Mouse (Mus musculus): ENCODE data around the gene Lrrc27. TPM values are rescaled to one million over a fixed set of nuclear protein-coding genes. Genes with fewer than 3 reads are reported as not detected.

The Lrrc27 gene
- polyA plus RNA-seq, 1 experiment = 863 TPM

DNA sequence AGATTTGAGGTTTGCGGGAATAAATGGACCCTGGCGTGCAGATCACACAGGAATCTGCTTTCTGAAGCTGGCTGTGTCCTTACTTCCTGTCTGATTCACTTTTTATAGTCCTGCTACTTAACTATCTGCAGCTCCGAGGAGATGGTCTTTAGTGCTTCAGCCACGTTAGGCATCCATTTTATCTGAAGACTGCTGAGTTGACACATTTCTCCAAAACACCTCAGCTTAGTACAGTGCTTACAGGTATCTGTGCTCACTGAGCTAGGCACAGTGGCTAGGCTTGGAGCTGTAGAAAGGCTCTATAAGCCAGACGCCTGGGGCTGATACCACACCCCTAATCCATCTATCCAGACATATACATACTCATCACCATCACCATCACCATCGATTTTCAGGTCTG is 52.8 kb downstream of the Lrrc27 start:
- H3K27ac ChIP-seq (ENCODE audit: control insufficient read depth, insufficient read depth, low read depth, low read length) = no peak overlapping the region
- H3K4me1 ChIP-seq (ENCODE audit: control insufficient read depth, insufficient read depth, low read length) = no peaks in the 10 kb centered on the region
- TF ChIP-seq POLR2A (IDR thresholded peaks at IDR 0.05; ENCODE audit: control insufficient read depth, low read depth, low read length) = no peak
- TF ChIP-seq CTCF (IDR thresholded peaks at IDR 0.05; ENCODE audit: control insufficient read depth, insufficient read depth, insufficient replicate concordance, low read depth, low read length) = no peak
- no peaks in the 10 kb centered on the region for H3K36me3 ChIP-seq (ENCODE audit: control insufficient read depth, insufficient read depth, low read length)
- no peaks in the 10 kb centered on the region for H3K27me3 ChIP-seq (ENCODE audit: control insufficient read depth, insufficient read depth, low read length)
- no peak overlapping the region for H3K4me3 ChIP-seq (ENCODE audit: control insufficient read depth, low read depth, low read length)

DNA sequence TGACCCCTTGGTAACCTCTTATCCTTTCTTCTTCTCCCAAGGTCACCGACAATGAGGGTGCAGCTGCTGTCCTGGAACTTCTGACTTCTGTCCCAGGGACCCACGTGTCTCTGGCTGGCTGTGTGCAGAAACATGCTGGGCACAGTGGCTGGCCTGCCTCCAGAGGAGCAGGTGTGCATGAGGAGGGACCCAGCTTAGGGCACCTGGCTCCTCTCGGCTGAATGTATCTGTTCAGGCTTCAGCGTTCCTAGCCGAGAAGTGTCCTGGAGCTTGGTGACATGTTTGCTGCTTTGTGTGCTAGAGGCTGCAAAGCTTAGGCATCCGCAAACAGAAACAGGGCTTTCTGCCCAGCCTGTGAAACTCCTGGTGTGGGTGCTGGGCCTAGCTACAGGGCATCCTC is 53.6 kb downstream of the Lrrc27 start:
- H3K4me1 ChIP-seq (ENCODE audit: control insufficient read depth, insufficient read depth, low read length) = no peaks in the 10 kb centered on the region
- no peak overlapping the region for H3K27ac ChIP-seq (ENCODE audit: control insufficient read depth, insufficient read depth, low read depth, low read length)
- no peak overlapping the region for H3K4me3 ChIP-seq (ENCODE audit: control insufficient read depth, low read depth, low read length)
- TF ChIP-seq POLR2A (IDR thresholded peaks at IDR 0.05; ENCODE audit: control insufficient read depth, low read depth, low read length) (no peak), CTCF (IDR thresholded peaks at IDR 0.05; ENCODE audit: control insufficient read depth, insufficient read depth, insufficient replicate concordance, low read depth, low read length) (no peak)
- no peaks in the 10 kb centered on the region for H3K27me3 ChIP-seq (ENCODE audit: control insufficient read depth, insufficient read depth, low read length)
- no peaks in the 10 kb centered on the region for H3K36me3 ChIP-seq (ENCODE audit: control insufficient read depth, insufficient read depth, low read length)

- H3K36me3 ChIP-seq (ENCODE audit: control insufficient read depth, insufficient read depth, low read length) = no peaks in the 10 kb centered on the region
- H3K27me3 ChIP-seq (ENCODE audit: control insufficient read depth, insufficient read depth, low read length) = no peaks in the 10 kb centered on the region
- no peak overlapping the region for H3K27ac ChIP-seq (ENCODE audit: control insufficient read depth, insufficient read depth, low read depth, low read length)
- no peaks in the 10 kb centered on the region for H3K4me1 ChIP-seq (ENCODE audit: control insufficient read depth, insufficient read depth, low read length)
- TF ChIP-seq POLR2A (IDR thresholded peaks at IDR 0.05; ENCODE audit: control insufficient read depth, low read depth, low read length) (no peak), CTCF (IDR thresholded peaks at IDR 0.05; ENCODE audit: control insufficient read depth, insufficient read depth, insufficient replicate concordance, low read depth, low read length) (no peak)
- H3K4me3 ChIP-seq (ENCODE audit: control insufficient read depth, low read depth, low read length) = no peak overlapping the region
Observed at GRCm38 (mm10) chr7:139266886-139267870, 54.4 kb downstream of the Lrrc27 start.

DNA sequence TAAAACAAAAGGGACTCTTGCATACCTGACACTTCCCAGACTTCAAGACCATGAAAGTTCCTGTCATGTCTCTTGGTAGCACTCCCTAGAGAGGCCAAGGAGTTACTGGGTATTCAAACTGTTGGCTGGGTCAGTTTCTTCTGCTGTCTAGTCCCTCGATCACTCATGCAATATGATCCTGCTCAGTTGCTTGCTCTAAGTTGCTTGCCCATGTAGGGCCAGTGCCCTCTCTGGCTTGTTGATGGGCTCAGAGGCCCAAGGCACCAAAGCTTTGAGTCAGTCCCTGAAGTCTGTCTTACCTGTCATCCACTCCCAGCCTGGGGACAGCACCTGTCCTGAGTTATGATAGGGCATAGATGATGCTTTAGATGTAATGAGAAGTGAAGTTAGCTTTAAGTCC is 58.0 kb downstream of the Lrrc27 start:
- Histone ChIP-seq H3K4me3 (ENCODE audit: control insufficient read depth, low read depth, low read length) (no peak overlapping the region), H3K36me3 (ENCODE audit: control insufficient read depth, insufficient read depth, low read length) (no peaks in the 10 kb centered on the region), H3K27ac (ENCODE audit: control insufficient read depth, insufficient read depth, low read depth, low read length) (no peak overlapping the region), H3K27me3 (ENCODE audit: control insufficient read depth, insufficient read depth, low read length) (no peaks in the 10 kb centered on the region), H3K4me1 (ENCODE audit: control insufficient read depth, insufficient read depth, low read length) (no peaks in the 10 kb centered on the region; the same call in 1 of the 2 replicates)
- TF ChIP-seq POLR2A (IDR thresholded peaks at IDR 0.05; ENCODE audit: control insufficient read depth, low read depth, low read length) (no peak), CTCF (IDR thresholded peaks at IDR 0.05; ENCODE audit: control insufficient read depth, insufficient read depth, insufficient replicate concordance, low read depth, low read length) (no peak)

DNA sequence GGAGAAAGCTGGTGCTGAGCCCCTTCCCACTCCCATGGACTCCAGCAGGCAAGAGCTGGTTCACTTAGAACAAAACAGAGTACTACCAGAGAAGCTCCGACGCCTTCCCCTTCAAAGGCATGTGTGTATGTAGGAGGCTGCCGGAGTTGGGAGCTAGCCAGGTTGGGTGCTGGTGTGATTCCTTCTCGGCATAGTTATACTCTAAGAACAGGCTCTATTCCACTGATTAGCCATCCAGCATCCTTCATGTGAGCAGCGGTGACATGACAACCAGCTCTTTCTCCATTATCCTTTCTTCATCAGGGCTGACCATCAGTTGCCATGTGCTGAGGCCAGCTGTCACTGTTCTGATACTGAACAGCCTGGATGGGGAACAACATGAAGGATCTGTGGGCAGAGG is 59.1 kb downstream of the Lrrc27 start:
- Histone ChIP-seq H3K4me1 (ENCODE audit: control insufficient read depth, insufficient read depth, low read length) (no peaks in the 10 kb centered on the region; the same call in 1 of the 2 replicates), H3K27ac (ENCODE audit: control insufficient read depth, insufficient read depth, low read depth, low read length) (no peak overlapping the region), H3K4me3 (ENCODE audit: control insufficient read depth, low read depth, low read length) (no peak overlapping the region), H3K27me3 (ENCODE audit: control insufficient read depth, insufficient read depth, low read length) (no peaks in the 10 kb centered on the region), H3K36me3 (ENCODE audit: control insufficient read depth, insufficient read depth, low read length) (no peaks in the 10 kb centered on the region)
- no peak for TF ChIP-seq POLR2A (IDR thresholded peaks at IDR 0.05; ENCODE audit: control insufficient read depth, low read depth, low read length)
- no peak for TF ChIP-seq CTCF (IDR thresholded peaks at IDR 0.05; ENCODE audit: control insufficient read depth, insufficient read depth, insufficient replicate concordance, low read depth, low read length)

- Histone ChIP-seq H3K4me1 (ENCODE audit: control insufficient read depth, insufficient read depth, low read length) (no peaks in the 10 kb centered on the region; the same call in 1 of the 2 replicates), H3K4me3 (ENCODE audit: control insufficient read depth, low read depth, low read length) (no peak overlapping the region), H3K27ac (ENCODE audit: control insufficient read depth, insufficient read depth, low read depth, low read length) (no peak overlapping the region), H3K27me3 (ENCODE audit: control insufficient read depth, insufficient read depth, low read length) (no peaks in the 10 kb centered on the region), H3K36me3 (ENCODE audit: control insufficient read depth, insufficient read depth, low read length) (no peaks in the 10 kb centered on the region)
- TF ChIP-seq CTCF (IDR thresholded peaks at IDR 0.05; ENCODE audit: control insufficient read depth, insufficient read depth, insufficient replicate concordance, low read depth, low read length) = no peak
- no peak for TF ChIP-seq POLR2A (IDR thresholded peaks at IDR 0.05; ENCODE audit: control insufficient read depth, low read depth, low read length)
Observed at GRCm38 (mm10) chr7:139272639-139273396, 60.0 kb downstream of the Lrrc27 start.

DNA sequence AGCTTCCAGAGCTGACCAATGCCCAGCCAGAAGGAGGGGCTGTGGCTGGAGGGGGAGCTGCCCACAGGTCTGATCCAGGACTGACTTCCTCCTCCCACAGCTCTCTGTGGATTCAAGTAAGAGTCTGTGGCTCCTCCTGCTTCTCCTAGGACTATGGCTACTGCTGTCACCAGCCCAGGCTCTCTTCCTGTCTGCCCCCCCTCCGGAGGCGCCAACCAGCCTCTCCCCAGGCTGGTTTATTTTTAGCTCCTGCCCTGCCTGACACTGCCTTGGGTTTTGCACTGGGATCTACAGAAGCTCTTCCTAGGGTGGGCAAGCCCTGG is 60.6 kb downstream of the Lrrc27 start:
- H3K4me3 ChIP-seq (ENCODE audit: control insufficient read depth, low read depth, low read length) = no peak overlapping the region
- no peak overlapping the region for H3K27ac ChIP-seq (ENCODE audit: control insufficient read depth, insufficient read depth, low read depth, low read length)
- H3K4me1 ChIP-seq (ENCODE audit: control insufficient read depth, insufficient read depth, low read length) = no peaks in the 10 kb centered on the region; the same call in 1 of the 2 replicates
- H3K36me3 ChIP-seq (ENCODE audit: control insufficient read depth, insufficient read depth, low read length) = no peaks in the 10 kb centered on the region
- H3K27me3 ChIP-seq (ENCODE audit: control insufficient read depth, insufficient read depth, low read length) = no peaks in the 10 kb centered on the region
- no peak for TF ChIP-seq CTCF (IDR thresholded peaks at IDR 0.05; ENCODE audit: control insufficient read depth, insufficient read depth, insufficient replicate concordance, low read depth, low read length)
- no peak for TF ChIP-seq POLR2A (IDR thresholded peaks at IDR 0.05; ENCODE audit: control insufficient read depth, low read depth, low read length)
